Mouse (Mus musculus) G1E (cell line): ENCODE measurements around the gene Carmil3.

ENCODE experiments used
- CTCF ChIP-seq: IDR thresholded peaks from 2 replicates; pipeline ENCODE4 v1.5.1; 2012; ENCODE audit warnings: low read depth, low read length, inconsistent platforms, mixed read lengths
- TAL1 ChIP-seq: conservative IDR thresholded peaks from 2 replicates; pipeline ENCODE4 v1.6.1; 2012; ENCODE audit warnings: low read depth, low read length, inconsistent platforms, mixed read lengths

DNA sequence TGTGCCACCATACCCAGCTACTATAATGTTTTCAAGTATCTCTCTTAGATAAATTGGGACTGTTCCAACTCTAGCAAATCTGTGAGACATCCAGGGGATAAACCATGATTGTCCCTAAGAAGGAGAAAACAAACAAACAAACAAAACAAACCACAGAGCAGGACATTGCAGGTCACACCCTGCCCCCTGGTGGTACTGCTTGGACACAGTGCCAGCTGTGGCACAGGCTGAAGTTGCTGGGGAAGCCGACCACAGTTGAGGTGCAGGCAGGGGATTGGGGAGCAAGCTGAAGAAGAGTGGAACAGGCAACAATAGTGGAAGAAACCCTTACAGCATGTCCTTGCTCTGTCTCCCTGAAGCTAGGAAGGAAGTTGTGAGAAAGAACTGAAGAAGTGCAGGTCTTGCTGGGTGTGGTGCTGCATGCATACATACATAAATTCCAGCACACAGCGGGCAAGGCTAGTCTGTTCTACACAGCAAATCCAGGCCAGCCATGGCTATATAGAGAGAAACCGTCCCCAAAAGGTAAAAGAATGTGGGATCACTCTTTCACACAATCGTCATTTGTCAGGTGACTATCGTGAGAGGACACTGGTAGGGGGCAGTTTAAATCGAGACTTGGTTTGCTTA lies 45.8 kb downstream of the Carmil3 start:
- TF ChIP-seq TAL1 (no peak), CTCF (peak; percentile 78)
